Mouse (Mus musculus) megakaryocyte, embryonic 14.5 days (primary cell): ENCODE data around the gene Zfp946.

Source experiments
- FLI1 ChIP-seq: IDR thresholded peaks from 2 replicates; pipeline ENCODE4 v1.6.1; 2012; ENCODE audit warnings: low read length, inconsistent platforms, mixed read lengths
- GATA1 ChIP-seq: IDR thresholded peaks from 3 replicates; pipeline ENCODE4 v1.6.1; 2012; ENCODE audit warnings: mixed read lengths, low read length, inconsistent platforms, borderline replicate concordance

GRCm38 (mm10) chr17:22417510-22417909 lies 6.5 kb upstream of the Zfp946 start:
- no peak for TF ChIP-seq FLI1
- no peak for TF ChIP-seq GATA1
